Mouse (Mus musculus) heart, embryonic 12.5 days (tissue): ENCODE results near the gene Cpn1. TPM values are rescaled to one million over a fixed set of nuclear protein-coding genes. Genes with fewer than 3 reads are reported as not detected.

ENCODE experiments used
- polyA plus RNA-seq: library from polyadenylated mRNA; unstranded; fragments of >200 nt; fragmentation: Nextera tagmentation; extraction: Ambion mirVana; gene quantifications from 2 replicates; pipeline ENCODE4 v1.2.1, GENCODE M21; 2016

Cpn1 gene
- polyA plus RNA-seq, 1 experiment from 2014 or later: 1.6 TPM

Other genes starting within 250 kb of the Cpn1 start
- gene Cutc, start 233.6 kb downstream of the Cpn1 start, polyA plus RNA-seq: 8.3 and 9.6 TPM in 2 replicates
- 12.3 and 13.0 TPM in 2 replicates for gene Cox15, start 233.6 kb downstream of the Cpn1 start, polyA plus RNA-seq
- 0.45 TPM in 1 of 2 replicates, not detected in the other for gene Abcc2, start 204.4 kb downstream of the Cpn1 start, polyA plus RNA-seq
- gene Dnmbp, start 46.4 kb downstream of the Cpn1 start, polyA plus RNA-seq: 11.8 and 11.9 TPM in 2 replicates
- gene Cyp2c23, start 42.7 kb upstream of the Cpn1 start, polyA plus RNA-seq: 0.09 TPM in 2 replicates
- gene Erlin1, start 83.2 kb upstream of the Cpn1 start, polyA plus RNA-seq: 18.5 and 18.7 TPM in 2 replicates
- gene Chuk, start 120.9 kb upstream of the Cpn1 start, polyA plus RNA-seq: 36.3 and 37.4 TPM in 2 replicates
- 19.1 and 19.7 TPM in 2 replicates for gene Cwf19l1, start 149.3 kb upstream of the Cpn1 start, polyA plus RNA-seq
- 63.0 and 64.0 TPM in 2 replicates for gene Bloc1s2, start 159.9 kb upstream of the Cpn1 start, polyA plus RNA-seq
- not detected in 2 replicates for gene Pkd2l1, start 205.9 kb upstream of the Cpn1 start, polyA plus RNA-seq
- not detected in 2 replicates for gene Scd3, start 216.7 kb upstream of the Cpn1 start, polyA plus RNA-seq